Mouse (Mus musculus) kidney, postnatal 10 days (tissue): ENCODE results near the gene Birc7.
A peak's percentile ranks its signal among the peaks of the same experiment; 100 is the strongest.

Source experiments
- DNase-seq: peaks from one replicate; pipeline ENCODE4 v3.0.0; 2021; ENCODE audit warnings: mixed read lengths

Gene Birc7

DNA sequence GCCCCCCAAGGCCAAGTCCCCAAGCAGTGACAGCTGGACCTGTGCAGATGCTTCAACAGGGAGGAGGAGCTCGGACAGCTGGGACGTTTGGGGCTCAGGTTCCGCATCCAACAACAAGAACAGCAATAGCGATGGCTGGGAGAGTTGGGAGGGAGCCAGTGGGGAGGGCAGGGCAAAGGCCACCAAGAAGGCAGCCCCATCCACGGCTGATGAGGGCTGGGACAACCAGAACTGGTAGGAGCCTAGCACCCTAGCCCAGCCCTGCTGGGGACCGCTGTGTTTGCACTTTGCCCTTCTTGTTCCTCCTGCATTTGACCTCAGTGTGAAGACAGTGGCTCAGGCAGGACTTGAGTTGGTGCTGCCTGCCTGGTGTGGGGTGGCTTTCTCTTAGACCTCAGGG lies 52.3 kb downstream of the Birc7 start:
- peak; percentile 45 for DNase-seq
